Mouse (Mus musculus) heart, embryonic 14.5 days (tissue): ENCODE data around the gene Gm20716. TPM values are rescaled to one million over a fixed set of nuclear protein-coding genes. Genes with fewer than 3 reads are reported as not detected.

ENCODE experiments used
- ATAC-seq: fragments of 200-750 bp; cut with Nextera tagmentation; 2 replicates; pipeline ENCODE4 v1.8.0; 2017; ENCODE audit warnings: low read depth, moderate TSS enrichment; ENCODE audit not compliant: insufficient number of reproducible peaks, insufficient read depth, low FRiP score
- H3K27ac ChIP-seq, 2 experiments: fragments of 200-500 bp in 1 of 2; fragments of 300-500 bp in 1 of 2; sonication (generic) in 1 of 2; replicated peaks in 1 of 2; 2 replicates each; pipeline ENCODE4 v1.5.1; 2012 to 2014; ENCODE audit warnings: low read depth in 2 of 2, low read length in 2 of 2, control low read depth in 1 of 2, mild to moderate bottlenecking in 1 of 2, mixed read lengths in 1 of 2; ENCODE audit not compliant: control insufficient read depth in 1 of 2, insufficient read depth in 1 of 2
- H3K27me3 ChIP-seq: fragments of 300-500 bp; sonication (generic); 2 replicates; pipeline ENCODE4 v1.6.1; 2014; ENCODE audit warnings: mild to moderate bottlenecking, low read length, control low read depth; ENCODE audit not compliant: control insufficient read depth, insufficient read depth
- H3K36me3 ChIP-seq: fragments of 300-500 bp; sonication (generic); 2 replicates; pipeline ENCODE4 v1.6.1; 2014; ENCODE audit warnings: mild to moderate bottlenecking, control low read depth, low read length, mixed read lengths; ENCODE audit not compliant: control insufficient read depth, insufficient read depth
- H3K4me1 ChIP-seq, 2 experiments: fragments of 200-500 bp in 1 of 2; fragments of 300-500 bp in 1 of 2; sonication (generic) in 1 of 2; 2 replicates each; pipeline ENCODE4 v1.6.1; 2012 to 2014; ENCODE audit warnings: low read length in 2 of 2, control low read depth in 1 of 2, mixed read lengths in 1 of 2; ENCODE audit not compliant: control insufficient read depth in 2 of 2, insufficient read depth in 2 of 2
- H3K4me2 ChIP-seq: fragments of 300-500 bp; sonication (generic); 2 replicates; pipeline ENCODE4 v1.6.1; 2014; ENCODE audit warnings: mild to moderate bottlenecking, low read length
- H3K4me3 ChIP-seq, 2 experiments: fragments of 200-500 bp in 1 of 2; fragments of 300-500 bp in 1 of 2; sonication (generic) in 1 of 2; 2 replicates each; pipeline ENCODE4 v1.5.1; 2012 to 2014; ENCODE audit warnings: low read length in 2 of 2, mild to moderate bottlenecking in 2 of 2, control low read depth in 1 of 2, low read depth in 1 of 2, moderate library complexity in 1 of 2; ENCODE audit not compliant: control insufficient read depth in 1 of 2, insufficient read depth in 1 of 2
- H3K9ac ChIP-seq: fragments of 300-500 bp; sonication (generic); 2 replicates; pipeline ENCODE4 v1.6.1; 2014; ENCODE audit warnings: mild to moderate bottlenecking, low read length
- H3K9me3 ChIP-seq: fragments of 300-500 bp; sonication (generic); 2 replicates; pipeline ENCODE4 v1.6.1; 2016; ENCODE audit warnings: low read length, control low read depth; ENCODE audit not compliant: control insufficient read depth
- WGBS: fragments of 180-500 bp; shearing (Covaris S2); extraction: QIAGEN DNeasy Blood & Tissue Kit; methylation state at CpG from one replicate; pipeline ENCODE4 v1.1.7; 2014; 5-methylcytosine and 5-hydroxymethylcytosine counted together
- polyA plus RNA-seq: library from polyadenylated mRNA; unstranded; fragments of >200 nt; fragmentation: Nextera tagmentation; extraction: Ambion mirVana; gene quantifications from 2 replicates; pipeline ENCODE4 v1.2.1, GENCODE M21; 2014

Gene Gm20716
- polyA plus RNA-seq, 1 experiment from 2014 or later, result 18.2 TPM

- peak overlapping the region; percentile 97 for H3K4me2 ChIP-seq
- no peaks in the 10 kb centered on the region for H3K27me3 ChIP-seq
- peak overlapping the region; percentile 92 to 99; a peak in 3 of 4 replicates for H3K27ac ChIP-seq
- 17% methylated on average over 41 of the region's 41 CpGs for WGBS
- H3K9me3 ChIP-seq, result no peaks in the 10 kb centered on the region
- peak overlapping the region; percentile 91 for H3K9ac ChIP-seq
- peak overlapping the region; percentile 88 to 92 for H3K4me3 ChIP-seq
- peaks cover 50% of the 10 kb centered on the region for H3K36me3 ChIP-seq
- ATAC-seq, result 0 out of 2 replicates have a peak, but pooled peaks have one; percentile 4
- H3K4me1 ChIP-seq, result peaks cover 9 to 33% of the 10 kb centered on the region in 2 experiments
Observed at GRCm38 (mm10) chr2:168229116-168230025, 793 bp downstream of the Gm20716 start.

- Histone ChIP-seq H3K36me3 (peaks cover 81% of the 10 kb centered on the region), H3K27ac (no peak overlapping the region), H3K9me3 (no peaks in the 10 kb centered on the region), H3K9ac (no peak overlapping the region), H3K4me1 (peaks cover 0 to 7% of the 10 kb centered on the region in 2 experiments; a peak in 2 of 4 replicates), H3K4me3 (no peak overlapping the region), H3K4me2 (no peak overlapping the region), H3K27me3 (no peaks in the 10 kb centered on the region)
- 86% methylated on average over 6 of the region's 6 CpGs for WGBS
- no peak for ATAC-seq
Observed at GRCm38 (mm10) chr2:168223326-168223725, 6.8 kb downstream of the Gm20716 start.

- no peaks in the 10 kb centered on the region for H3K27me3 ChIP-seq
- 57% methylated on average over 5 of the region's 5 CpGs for WGBS
- H3K27ac ChIP-seq, result no peak overlapping the region
- no peak for ATAC-seq
- H3K36me3 ChIP-seq, result peaks cover 97% of the 10 kb centered on the region
- H3K4me1 ChIP-seq, result no peaks in the 10 kb centered on the region
- H3K4me2 ChIP-seq, result no peak overlapping the region
- no peaks in the 10 kb centered on the region for H3K9me3 ChIP-seq
- no peak overlapping the region for H3K4me3 ChIP-seq
- H3K9ac ChIP-seq, result no peak overlapping the region
Observed at GRCm38 (mm10) chr2:168213788-168214397, 16.3 kb downstream of the Gm20716 start.

- 92% methylated on average over 3 of the region's 3 CpGs for WGBS
- Histone ChIP-seq H3K4me3 (no peak overlapping the region), H3K36me3 (peaks cover 66% of the 10 kb centered on the region), H3K27ac (peak overlapping the region in 1 of 2 experiments; percentile 99; a peak in 2 of 4 replicates), H3K4me2 (peak overlapping the region; percentile 84; the same call in 1 of the 2 replicates), H3K9me3 (no peaks in the 10 kb centered on the region), H3K4me1 (peaks cover 8 to 17% of the 10 kb centered on the region in 2 experiments), H3K27me3 (no peaks in the 10 kb centered on the region), H3K9ac (peak overlapping the region; percentile 100; the same call in 1 of the 2 replicates)
- no peak for ATAC-seq
Observed at GRCm38 (mm10) chr2:168207883-168208282, 22.3 kb downstream of the Gm20716 start.

- peak; percentile 85 for ATAC-seq
- Histone ChIP-seq H3K36me3 (peaks cover 59% of the 10 kb centered on the region), H3K4me3 (peak within 1 kb of the TSS; percentile 96 to 98), H3K4me1 (peaks cover 8 to 17% of the 10 kb centered on the region in 2 experiments), H3K4me2 (peak within 1 kb of the TSS; percentile 84), H3K27ac (peak within 1 kb of the TSS; percentile 99), H3K27me3 (no peaks in the 10 kb centered on the region), H3K9me3 (no peaks in the 10 kb centered on the region), H3K9ac (peak within 1 kb of the TSS; percentile 100)
- whole genome bisulfite sequencing, result 1% methylated on average over 74 of the region's 89 CpGs
Observed at GRCm38 (mm10) chr2:168206725-168207644, 23.2 kb downstream of the Gm20716 start, which contains the start of gene Adnp. TSS of gene Adnp (minus strand) at chr2:168207112.

GRCm38 (mm10) chr2:168205681-168206631 lies 24.2 kb downstream of the Gm20716 start:
- H3K27ac ChIP-seq, result peak overlapping the region; percentile 86 to 99
- peak overlapping the region; percentile 84 for H3K4me2 ChIP-seq
- H3K9me3 ChIP-seq, result no peaks in the 10 kb centered on the region
- WGBS, result under 1% methylated on average over 47 of the region's 49 CpGs
- ATAC-seq, result peak; percentile 13
- H3K4me1 ChIP-seq, result peaks cover 9 to 25% of the 10 kb centered on the region in 2 experiments
- H3K9ac ChIP-seq, result peak overlapping the region; percentile 100
- H3K4me3 ChIP-seq, result peak overlapping the region; percentile 96 to 98
- H3K27me3 ChIP-seq, result no peaks in the 10 kb centered on the region
- H3K36me3 ChIP-seq, result peaks cover 52% of the 10 kb centered on the region
